Mouse (Mus musculus): ENCODE results near the gene Cdkl4.

- TF ChIP-seq EP300 (IDR thresholded peaks at IDR 0.05; ENCODE audit: low read depth), result no peak
- TF ChIP-seq CTCF (IDR thresholded peaks at IDR 0.05; ENCODE audit: low read depth), result no peak
These were observed 5.3 kb downstream of the Cdkl4 start for GRCm38 (mm10) chr17:80572187-80572935.
